Mouse (Mus musculus) stomach, postnatal 0 days (tissue): ENCODE data around the gene Zbtb22.

Experiments used
- CTCF ChIP-seq: IDR thresholded peaks from 2 replicates; pipeline ENCODE4 v1.5.1; 2016; ENCODE audit warnings: antibody characterized with exemption, low read depth, mild to moderate bottlenecking, moderate library complexity
- EP300 ChIP-seq: optimal IDR thresholded peaks from 2 replicates; pipeline ENCODE3; 2016; ENCODE audit warnings: antibody characterized with exemption

DNA sequence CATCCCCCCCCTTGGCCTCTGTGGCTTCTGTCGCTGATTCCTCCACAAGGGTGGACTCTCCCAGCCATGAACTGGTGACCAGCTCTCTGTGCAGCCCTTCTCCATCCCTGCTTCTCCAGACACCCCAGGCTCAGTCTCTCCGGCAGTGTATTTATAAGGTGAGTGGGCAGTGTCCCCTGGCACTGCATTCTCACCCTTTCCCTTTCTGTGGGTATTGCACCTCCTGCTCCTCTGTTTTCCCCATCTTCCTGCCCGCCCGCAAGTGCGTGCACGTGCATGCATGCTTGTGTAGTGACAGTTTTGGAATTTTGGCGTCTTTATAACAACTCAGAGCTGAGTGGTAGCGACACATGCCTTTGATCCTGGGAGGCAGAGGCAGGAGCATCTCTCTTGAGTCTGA lies 1.8 kb upstream of the Zbtb22 start:
- TF ChIP-seq CTCF (no peak), EP300 (no peak)
